Mouse (Mus musculus) liver, embryonic 14.5 days (tissue): ENCODE results near the gene Ptpn4.

Experiments
- CTCF ChIP-seq: IDR thresholded peaks from 2 replicates; pipeline ENCODE4 v1.5.1; 2016; ENCODE audit warnings: antibody characterized with exemption, low read depth, control low read depth
- EP300 ChIP-seq: IDR thresholded peaks from 2 replicates; pipeline ENCODE4 v1.6.1; 2016; ENCODE audit warnings: antibody characterized with exemption, low read depth

GRCm38 (mm10) chr1:119605396-119605795, 232.0 kb downstream of the Ptpn4 start:
- TF ChIP-seq CTCF (no peak), EP300 (no peak)
